Mouse (Mus musculus): ENCODE measurements around the gene Sirt6. TPM values are rescaled to one million over a fixed set of nuclear protein-coding genes. Genes with fewer than 3 reads are reported as not detected.

The Sirt6 gene
- polyA plus RNA-seq, 1 experiment from 2014 or later: 52.8 TPM

GRCm38 (mm10) chr10:81619976-81620375, 7.6 kb downstream of the Sirt6 start:
- H3K4me2 ChIP-seq (replicated peaks): no peak overlapping the region
- H3K9ac ChIP-seq (replicated peaks): no peak overlapping the region
- peaks cover 41% of the 10 kb centered on the region for H3K36me3 ChIP-seq
- H3K4me3 ChIP-seq: no peak overlapping the region
- peaks cover 8% of the 10 kb centered on the region for H3K27me3 ChIP-seq
- no peaks in the 10 kb centered on the region for H3K4me1 ChIP-seq
- no peak for ATAC-seq (ENCODE audit: low FRiP score, low read depth)
- H3K9me3 ChIP-seq: no peaks in the 10 kb centered on the region
- H3K27ac ChIP-seq (replicated peaks): no peak overlapping the region
- 90% methylated on average over 5 of the region's 5 CpGs for WGBS

DNA sequence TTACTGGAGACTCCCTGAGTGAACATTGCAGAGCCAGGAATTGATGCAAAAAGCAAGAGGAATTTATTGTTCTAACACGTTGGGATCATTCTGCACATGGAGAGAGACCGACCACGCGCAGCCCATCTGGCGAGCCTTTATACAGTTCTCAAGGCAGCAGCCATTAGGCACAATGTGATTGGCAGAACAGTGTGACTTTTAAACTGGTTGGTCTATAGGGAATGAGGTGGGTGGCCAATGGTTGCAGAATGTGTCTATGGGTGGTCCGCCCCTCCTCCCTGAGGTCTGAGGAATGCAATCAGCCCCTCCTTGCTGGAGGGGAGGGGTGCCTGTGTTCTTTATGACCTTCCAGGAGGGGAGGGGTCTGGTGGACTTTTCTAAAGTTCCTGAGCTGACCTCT, 12.1 kb downstream of the Sirt6 start:
- no peaks in the 10 kb centered on the region for H3K9me3 ChIP-seq
- no peak overlapping the region for H3K9ac ChIP-seq (replicated peaks)
- H3K4me3 ChIP-seq: no peak overlapping the region
- H3K36me3 ChIP-seq: peaks cover 1% of the 10 kb centered on the region; the same call in 1 of the 2 replicates
- 74% methylated on average over 6 of the region's 6 CpGs for WGBS
- peaks cover 12% of the 10 kb centered on the region for H3K27me3 ChIP-seq
- H3K4me2 ChIP-seq (replicated peaks): no peak overlapping the region
- ATAC-seq (ENCODE audit: low FRiP score, low read depth): no peak
- H3K27ac ChIP-seq (replicated peaks): no peak overlapping the region
- no peaks in the 10 kb centered on the region for H3K4me1 ChIP-seq

DNA sequence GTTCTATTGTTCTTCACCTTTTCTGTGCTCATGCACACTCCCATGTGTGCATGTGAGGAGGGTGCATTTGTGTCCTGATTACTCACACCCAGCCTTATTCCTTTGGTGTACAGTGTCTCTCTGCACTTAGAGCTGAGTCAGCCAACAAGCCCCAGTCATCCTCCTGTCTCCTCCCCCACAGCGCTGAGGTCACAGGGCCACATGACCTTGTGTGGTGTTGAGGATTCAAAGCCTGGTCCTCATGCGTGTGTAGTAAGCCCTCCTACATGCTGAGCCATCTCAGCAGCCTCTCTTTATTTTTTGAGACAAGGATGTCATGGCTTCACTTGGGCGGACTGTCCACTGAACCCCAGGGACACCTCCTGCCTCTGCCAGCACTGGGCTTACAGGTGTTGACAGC, 14.8 kb downstream of the Sirt6 start:
- WGBS: 76% methylated on average over 3 of the region's 3 CpGs
- ATAC-seq (ENCODE audit: low FRiP score, low read depth): no peak
- no peaks in the 10 kb centered on the region for H3K9me3 ChIP-seq
- H3K4me2 ChIP-seq (replicated peaks): no peak overlapping the region
- no peak overlapping the region for H3K9ac ChIP-seq (replicated peaks)
- H3K27me3 ChIP-seq: peaks cover 12% of the 10 kb centered on the region
- no peak overlapping the region for H3K4me3 ChIP-seq
- H3K4me1 ChIP-seq: no peaks in the 10 kb centered on the region
- H3K36me3 ChIP-seq: peaks cover 4% of the 10 kb centered on the region; the same call in 1 of the 2 replicates
- no peak overlapping the region for H3K27ac ChIP-seq (replicated peaks)

GRCm38 (mm10) chr10:81608308-81608707, 19.3 kb downstream of the Sirt6 start:
- no peak overlapping the region for H3K4me2 ChIP-seq (replicated peaks)
- H3K27me3 ChIP-seq: peaks cover 3% of the 10 kb centered on the region; the same call in 1 of the 2 replicates
- H3K36me3 ChIP-seq: peaks cover 4% of the 10 kb centered on the region; the same call in 1 of the 2 replicates
- WGBS: 100% methylated on average over 1 of the region's 1 CpGs
- no peak for ATAC-seq (ENCODE audit: low FRiP score, low read depth)
- no peak overlapping the region for H3K9ac ChIP-seq (replicated peaks)
- H3K9me3 ChIP-seq: no peaks in the 10 kb centered on the region
- peaks cover 18% of the 10 kb centered on the region for H3K4me1 ChIP-seq
- H3K4me3 ChIP-seq: no peak overlapping the region
- H3K27ac ChIP-seq (replicated peaks): no peak overlapping the region

DNA sequence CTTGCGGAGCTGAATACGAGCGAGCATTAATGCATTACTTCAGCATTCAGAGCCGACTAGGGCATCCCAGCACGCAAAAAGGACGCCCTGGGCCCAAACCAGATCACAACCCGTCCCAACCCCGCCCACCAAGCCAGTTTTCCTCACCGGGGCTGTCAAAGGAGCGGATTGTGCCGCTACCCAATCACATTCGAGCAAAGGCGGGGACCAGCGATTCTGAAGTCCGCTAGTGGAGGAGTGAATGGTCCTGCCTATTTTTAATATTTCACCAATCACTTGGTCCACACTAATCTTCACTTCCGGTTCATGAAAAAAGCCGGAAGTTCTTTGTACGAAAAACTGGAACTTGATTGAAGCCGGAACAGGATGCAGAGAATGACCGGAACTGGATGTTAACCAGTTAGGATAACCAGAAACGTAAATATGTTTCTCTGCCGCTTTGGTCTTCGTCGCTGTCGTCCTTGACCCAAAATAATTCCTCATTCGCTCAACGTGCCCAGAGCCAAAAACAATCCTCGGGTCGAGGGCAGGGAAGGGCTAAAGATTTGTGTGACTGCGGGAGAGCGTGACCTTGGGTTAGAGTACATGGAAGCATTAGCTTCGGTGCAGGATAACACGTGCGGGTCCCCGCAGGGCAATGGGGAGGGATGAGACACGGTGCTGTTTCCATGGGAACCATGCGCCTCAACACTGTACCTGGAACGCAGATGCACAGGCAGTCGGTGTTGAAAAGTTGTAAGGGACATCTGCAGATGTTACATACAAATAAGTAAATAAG, 21.4 kb downstream of the Sirt6 start, which contains the start of gene BC025920:
Gene BC025920 (plus strand): TSS at position 297 of the 778 bp plus-strand sequence.
- peak within 1 kb of the TSS; percentile 55 for H3K4me3 ChIP-seq
- no peaks in the 10 kb centered on the region for H3K9me3 ChIP-seq
- peaks cover 16% of the 10 kb centered on the region for H3K27me3 ChIP-seq
- peaks cover 33% of the 10 kb centered on the region for H3K4me1 ChIP-seq
- ATAC-seq (ENCODE audit: low FRiP score, low read depth): peak; percentile 88
- H3K4me2 ChIP-seq (replicated peaks): peak within 1 kb of the TSS; percentile 89
- WGBS: under 1% methylated on average over 39 of the region's 39 CpGs
- peaks cover 4% of the 10 kb centered on the region; the same call in 1 of the 2 replicates for H3K36me3 ChIP-seq
- H3K9ac ChIP-seq (replicated peaks): peak within 1 kb of the TSS; percentile 65
- H3K27ac ChIP-seq (replicated peaks): peak within 1 kb of the TSS; percentile 93

DNA sequence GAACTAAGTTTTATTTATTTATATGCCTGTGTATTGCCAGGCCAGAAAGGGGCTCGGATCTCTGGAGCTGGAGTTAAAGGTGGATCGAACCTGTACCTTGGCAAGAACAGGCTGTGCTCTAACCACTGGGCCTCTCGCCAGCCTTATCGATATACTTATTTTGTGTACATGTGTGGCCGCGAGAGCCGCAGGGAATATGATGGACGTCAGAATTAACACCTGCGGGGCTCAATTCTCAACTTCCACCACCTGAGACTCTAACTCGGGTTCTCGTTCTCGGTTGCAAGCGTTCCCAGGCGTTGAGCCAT, 22.0 kb downstream of the Sirt6 start:
- WGBS: 3% methylated on average over 14 of the region's 14 CpGs
- Histone ChIP-seq H3K27me3 (peaks cover 19% of the 10 kb centered on the region), H3K36me3 (peaks cover 4% of the 10 kb centered on the region; the same call in 1 of the 2 replicates), H3K4me1 (peaks cover 37% of the 10 kb centered on the region), H3K4me3 (peak overlapping the region; percentile 55), H3K27ac (replicated peaks) (peak overlapping the region; percentile 93), H3K9me3 (no peaks in the 10 kb centered on the region), H3K9ac (replicated peaks) (peak overlapping the region; percentile 52; the same call in 1 of the 2 replicates), H3K4me2 (replicated peaks) (peak overlapping the region; percentile 64)
- ATAC-seq (ENCODE audit: low FRiP score, low read depth): peak; percentile 20

- H3K27me3 ChIP-seq: peaks cover 23% of the 10 kb centered on the region
- no peaks in the 10 kb centered on the region for H3K9me3 ChIP-seq
- peak overlapping the region; percentile 64 for H3K4me2 ChIP-seq (replicated peaks)
- H3K4me3 ChIP-seq: peak overlapping the region; percentile 55
- H3K9ac ChIP-seq (replicated peaks): peak overlapping the region; percentile 52; the same call in 1 of the 2 replicates
- peaks cover 39% of the 10 kb centered on the region for H3K4me1 ChIP-seq
- peak; percentile 7; the same call in 1 of the 2 replicates for ATAC-seq (ENCODE audit: low FRiP score, low read depth)
- 20% methylated on average over 29 of the region's 29 CpGs for WGBS
- peak overlapping the region; percentile 93 for H3K27ac ChIP-seq (replicated peaks)
- H3K36me3 ChIP-seq: peaks cover 4% of the 10 kb centered on the region; the same call in 1 of the 2 replicates
Observed at GRCm38 (mm10) chr10:81604968-81605665, 22.5 kb downstream of the Sirt6 start.

- H3K4me1 ChIP-seq: peaks cover 41% of the 10 kb centered on the region
- peaks cover 31% of the 10 kb centered on the region for H3K27me3 ChIP-seq
- H3K4me3 ChIP-seq: no peak overlapping the region
- peak overlapping the region; percentile 93; the same call in 1 of the 2 replicates for H3K27ac ChIP-seq (replicated peaks)
- H3K36me3 ChIP-seq: peaks cover 4% of the 10 kb centered on the region; the same call in 1 of the 2 replicates
- WGBS: 81% methylated on average over 12 of the region's 12 CpGs
- no peak overlapping the region for H3K9ac ChIP-seq (replicated peaks)
- ATAC-seq (ENCODE audit: low FRiP score, low read depth): no peak
- peak overlapping the region; percentile 64; the same call in 1 of the 2 replicates for H3K4me2 ChIP-seq (replicated peaks)
- no peaks in the 10 kb centered on the region for H3K9me3 ChIP-seq
Observed at GRCm38 (mm10) chr10:81604019-81604967, 23.3 kb downstream of the Sirt6 start.

DNA sequence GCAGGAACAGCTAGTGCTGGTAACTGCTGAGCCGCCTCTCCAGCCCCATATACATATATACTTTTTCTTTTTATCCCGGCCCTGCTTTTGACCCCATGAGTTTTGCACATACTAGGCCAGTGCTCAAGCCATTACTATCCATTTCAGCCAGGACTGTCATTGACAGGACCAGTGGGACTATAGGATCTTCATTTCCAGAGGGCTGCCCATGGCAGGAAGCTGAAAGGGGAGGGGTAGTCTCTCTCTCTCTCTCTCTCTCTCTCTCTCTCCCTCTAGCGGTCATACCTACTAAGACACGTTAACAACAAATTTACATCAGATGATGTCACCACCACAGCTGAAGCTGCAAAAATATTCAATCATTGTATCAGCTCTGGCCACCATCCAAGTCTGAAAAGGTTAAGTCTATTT, 24.9 kb downstream of the Sirt6 start:
- peaks cover 43% of the 10 kb centered on the region for H3K4me1 ChIP-seq
- 23% methylated on average over 4 of the region's 4 CpGs for WGBS
- H3K36me3 ChIP-seq: no peaks in the 10 kb centered on the region
- no peak overlapping the region for H3K4me2 ChIP-seq (replicated peaks)
- peaks cover 46% of the 10 kb centered on the region for H3K27me3 ChIP-seq
- no peak overlapping the region for H3K9ac ChIP-seq (replicated peaks)
- ATAC-seq (ENCODE audit: low FRiP score, low read depth): no peak
- no peaks in the 10 kb centered on the region for H3K9me3 ChIP-seq
- H3K4me3 ChIP-seq: no peak overlapping the region
- H3K27ac ChIP-seq (replicated peaks): no peak overlapping the region

GRCm38 (mm10) chr10:81601396-81601905, 26.1 kb downstream of the Sirt6 start:
- H3K27me3 ChIP-seq: peaks cover 59% of the 10 kb centered on the region
- WGBS: 6% methylated on average over 7 of the region's 7 CpGs
- no peak overlapping the region for H3K27ac ChIP-seq (replicated peaks)
- H3K9ac ChIP-seq (replicated peaks): no peak overlapping the region
- no peaks in the 10 kb centered on the region for H3K36me3 ChIP-seq
- H3K4me3 ChIP-seq: no peak overlapping the region
- peaks cover 49% of the 10 kb centered on the region for H3K4me1 ChIP-seq
- ATAC-seq (ENCODE audit: low FRiP score, low read depth): no peak
- peak overlapping the region; percentile 44; the same call in 1 of the 2 replicates for H3K4me2 ChIP-seq (replicated peaks)
- H3K9me3 ChIP-seq: no peaks in the 10 kb centered on the region

DNA sequence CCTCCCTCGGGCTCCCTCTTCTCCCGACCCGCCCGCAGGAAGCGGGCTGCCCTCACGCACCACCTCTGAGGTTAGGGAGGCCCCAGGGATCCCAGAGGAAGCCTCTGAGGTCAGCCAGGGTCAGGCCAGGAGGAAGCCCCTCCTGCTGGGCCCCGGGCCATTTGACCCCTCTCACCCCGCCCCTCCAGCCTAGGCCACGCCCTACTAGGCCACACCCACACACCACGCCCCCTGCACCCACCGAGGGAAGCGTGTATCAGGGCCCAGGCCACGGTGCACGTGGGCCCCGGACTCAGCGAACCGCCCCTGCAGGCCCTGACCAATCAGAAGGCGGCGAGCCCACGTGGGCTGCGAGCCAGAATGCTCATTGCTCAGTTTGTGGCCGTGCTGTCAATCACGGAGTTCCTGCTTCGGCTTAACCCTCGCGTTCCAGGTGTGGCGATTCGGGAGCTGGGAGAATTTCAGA, 26.8 kb downstream of the Sirt6 start, which contains the start of gene Tle6:
Gene Tle6 (minus strand): TSS at position 336 of the 466 bp plus-strand sequence.
- H3K27ac ChIP-seq (replicated peaks): no peak within 1 kb of the TSS
- ATAC-seq (ENCODE audit: low FRiP score, low read depth): peak; percentile 76
- H3K9me3 ChIP-seq: no peaks in the 10 kb centered on the region
- WGBS: under 1% methylated on average over 26 of the region's 28 CpGs
- no peak within 1 kb of the TSS for H3K9ac ChIP-seq (replicated peaks)
- peak within 1 kb of the TSS; percentile 44 for H3K4me2 ChIP-seq (replicated peaks)
- peak within 1 kb of the TSS; percentile 24 for H3K4me3 ChIP-seq
- H3K27me3 ChIP-seq: peaks cover 66% of the 10 kb centered on the region
- peaks cover 55% of the 10 kb centered on the region for H3K4me1 ChIP-seq
- H3K36me3 ChIP-seq: no peaks in the 10 kb centered on the region
